Mouse (Mus musculus) MEL (cell line): ENCODE data around the gene Pakap. TPM values are rescaled to one million over a fixed set of nuclear protein-coding genes. Genes with fewer than 3 reads are reported as not detected.

Experiments used
- DNase-seq: peaks from one replicate; pipeline ENCODE4 v3.0.0; 2011; ENCODE audit warnings: low read depth, low spot score
- H3K27ac ChIP-seq: 2 replicates; pipeline ENCODE4 v1.5.1; 2012; ENCODE audit warnings: low read depth, mild to moderate bottlenecking, control low read depth, low read length, moderate library complexity; ENCODE audit not compliant: control insufficient read depth
- H3K27me3 ChIP-seq, 2 experiments: fragments of 150-350 bp in 1 of 2; sonication (generic) in 1 of 2; 2 replicates each; pipeline ENCODE4 v1.6.1; 2012; ENCODE audit warnings: low read length in 2 of 2, mild to moderate bottlenecking in 2 of 2, improper control_type of control experiment in 1 of 2, moderate library complexity in 1 of 2; ENCODE audit not compliant: insufficient read depth in 2 of 2, control insufficient read depth in 1 of 2
- H3K36me3 ChIP-seq, 2 experiments: 2 replicates each; pipeline ENCODE4 v1.6.1; 2012 to 2014; ENCODE audit warnings: low read length in 2 of 2, improper control_type of control experiment in 1 of 2, inconsistent platforms in 1 of 2, mild to moderate bottlenecking in 1 of 2; ENCODE audit not compliant: insufficient read depth in 2 of 2, control insufficient read depth in 1 of 2
- H3K4me1 ChIP-seq, 2 experiments: fragments of 150-350 bp in 1 of 2; sonication (generic) in 1 of 2; 2 replicates each; pipeline ENCODE4 v1.6.1; 2012; ENCODE audit warnings: low read length in 2 of 2, improper control_type of control experiment in 1 of 2, mild to moderate bottlenecking in 1 of 2; ENCODE audit not compliant: insufficient read depth in 2 of 2, control insufficient read depth in 1 of 2
- H3K4me3 ChIP-seq, 2 experiments: fragments of 150-350 bp in 1 of 2; sonication (generic) in 1 of 2; 2 replicates each; pipeline ENCODE4 v1.5.1; 2012; ENCODE audit warnings: low read depth in 2 of 2, low read length in 2 of 2, mild to moderate bottlenecking in 2 of 2, moderate library complexity in 2 of 2, control low read depth in 1 of 2, improper control_type of control experiment in 1 of 2; ENCODE audit not compliant: control insufficient read depth in 1 of 2, insufficient read depth in 1 of 2
- H3K79me2 ChIP-seq: 2 replicates; pipeline ENCODE4 v1.6.1; 2012; ENCODE audit warnings: mild to moderate bottlenecking, low read length, moderate library complexity; ENCODE audit not compliant: control insufficient read depth, poor library complexity, insufficient read depth
- H3K9ac ChIP-seq: 2 replicates; pipeline ENCODE4 v1.6.1; 2012; ENCODE audit warnings: low read depth, mild to moderate bottlenecking, control low read depth, low read length, moderate library complexity; ENCODE audit not compliant: control insufficient read depth, poor library complexity, severe bottlenecking
- H3K9me3 ChIP-seq: fragments of 150-350 bp; sonication (generic); replicated peaks from 2 replicates; pipeline ENCODE4 v1.6.1; 2012; ENCODE audit warnings: mild to moderate bottlenecking, low read length, improper control_type of control experiment, moderate library complexity; ENCODE audit not compliant: insufficient read depth
- CHD1 ChIP-seq: IDR thresholded peaks from 2 replicates; pipeline ENCODE4 v1.6.1; 2012; ENCODE audit warnings: low read depth, mild to moderate bottlenecking, inconsistent platforms, low read length, improper control_type of control experiment
- CTCF ChIP-seq, 3 experiments: IDR thresholded peaks in 2 of 3; conservative IDR thresholded peaks in 1 of 3; 2 replicates each; pipeline ENCODE4 v1.5.1; 2011 to 2012; ENCODE audit warnings: low read length in 3 of 3, low read depth in 2 of 3, mild to moderate bottlenecking in 2 of 3, improper control_type of control experiment in 1 of 3, inconsistent platforms in 1 of 3, mixed read lengths in 1 of 3, moderate library complexity in 1 of 3; ENCODE audit not compliant: control insufficient read depth in 1 of 3, insufficient read depth in 1 of 3, poor library complexity in 1 of 3, severe bottlenecking in 1 of 3
- E2F4 ChIP-seq: IDR thresholded peaks from 2 replicates; pipeline ENCODE4 v1.6.1; 2011; ENCODE audit warnings: low read depth, low read length, improper control_type of control experiment, borderline replicate concordance
- ELF1 ChIP-seq: IDR thresholded peaks from 2 replicates; pipeline ENCODE4 v1.6.1; 2014; ENCODE audit warnings: low read depth, mild to moderate bottlenecking, inconsistent platforms, low read length, improper control_type of control experiment, moderate library complexity
- EP300 ChIP-seq, 2 experiments: IDR thresholded peaks; 2 replicates each; pipeline ENCODE4 v1.6.1; 2011; ENCODE audit warnings: improper control_type of control experiment in 2 of 2, low read length in 2 of 2, low read depth in 1 of 2, mild to moderate bottlenecking in 1 of 2
- GABPA ChIP-seq: IDR thresholded peaks from 2 replicates; pipeline ENCODE4 v1.6.1; 2012; ENCODE audit warnings: low read depth, mild to moderate bottlenecking, inconsistent platforms, low read length, improper control_type of control experiment, moderate library complexity
- GATA1 ChIP-seq: IDR thresholded peaks from 2 replicates; pipeline ENCODE4 v1.6.1; 2011; ENCODE audit warnings: low read depth, low read length, improper control_type of control experiment
- KAT2A ChIP-seq: conservative IDR thresholded peaks from 2 replicates; pipeline ENCODE4 v1.6.1; 2012; ENCODE audit warnings: low read depth, low read length, improper control_type of control experiment, inconsistent platforms
- MAX ChIP-seq: IDR thresholded peaks from 2 replicates; pipeline ENCODE4 v1.6.1; 2011; ENCODE audit warnings: low read length, improper control_type of control experiment
- MAZ ChIP-seq: IDR thresholded peaks from 2 replicates; pipeline ENCODE4 v1.6.1; 2012; ENCODE audit warnings: low read depth, mild to moderate bottlenecking, inconsistent platforms, low read length, improper control_type of control experiment
- MEF2A ChIP-seq: IDR thresholded peaks from 2 replicates; pipeline ENCODE4 v1.6.1; 2014; ENCODE audit warnings: low read depth, mild to moderate bottlenecking, inconsistent platforms, low read length, improper control_type of control experiment; ENCODE audit not compliant: poor library complexity, insufficient replicate concordance, severe bottlenecking; ENCODE audit errors: extremely low read depth
- MXI1 ChIP-seq: IDR thresholded peaks from 2 replicates; pipeline ENCODE4 v1.6.1; 2011; ENCODE audit warnings: mild to moderate bottlenecking, low read depth, low read length, improper control_type of control experiment
- MYC ChIP-seq: IDR thresholded peaks from 2 replicates; pipeline ENCODE4 v1.6.1; 2011; ENCODE audit warnings: low read depth, mild to moderate bottlenecking, low read length, improper control_type of control experiment, moderate library complexity
- NELFE ChIP-seq: IDR thresholded peaks from 2 replicates; pipeline ENCODE4 v1.6.1; 2011; ENCODE audit warnings: low read depth, low read length, improper control_type of control experiment
- POLR2AphosphoS2 ChIP-seq: IDR thresholded peaks from 2 replicates; pipeline ENCODE4 v1.6.1; 2011; ENCODE audit warnings: low read length, improper control_type of control experiment
- POLR2AphosphoS5 ChIP-seq: IDR thresholded peaks from 2 replicates; pipeline ENCODE4 v1.6.1; 2012; ENCODE audit warnings: low read depth, borderline replicate concordance, mild to moderate bottlenecking, inconsistent platforms, low read length, moderate library complexity, mixed read lengths
- SMC3 ChIP-seq: IDR thresholded peaks from 2 replicates; pipeline ENCODE4 v1.6.1; 2011; ENCODE audit warnings: low read depth, low read length, improper control_type of control experiment
- TAL1 ChIP-seq: IDR thresholded peaks from 2 replicates; pipeline ENCODE4 v1.6.1; 2012; ENCODE audit warnings: mild to moderate bottlenecking, inconsistent platforms, low read length, moderate library complexity, mixed read lengths
- UBTF ChIP-seq: IDR thresholded peaks from 2 replicates; pipeline ENCODE4 v1.6.1; 2012; ENCODE audit warnings: low read depth, mild to moderate bottlenecking, inconsistent platforms, low read length, improper control_type of control experiment, moderate library complexity, borderline replicate concordance; ENCODE audit not compliant: insufficient read depth
- ZC3H11A ChIP-seq: IDR thresholded peaks from 2 replicates; pipeline ENCODE4 v1.6.1; 2012; ENCODE audit warnings: low read depth, mild to moderate bottlenecking, inconsistent platforms, low read length, improper control_type of control experiment
- ZKSCAN1 ChIP-seq: IDR thresholded peaks from 2 replicates; pipeline ENCODE4 v1.6.1; 2012; ENCODE audit warnings: low read depth, mild to moderate bottlenecking, inconsistent platforms, low read length, improper control_type of control experiment, moderate library complexity
- ZMIZ1 ChIP-seq: IDR thresholded peaks from 2 replicates; pipeline ENCODE4 v1.6.1; 2012; ENCODE audit warnings: low read depth, mild to moderate bottlenecking, inconsistent platforms, low read length, improper control_type of control experiment, moderate library complexity
- polyA plus RNA-seq, 2 experiments: library from polyadenylated mRNA; stranded (reverse) in 1 of 2; unstranded in 1 of 2; fragments of >175 nt in 1 of 2; fragments of >200 nt in 1 of 2; gene quantifications; 2 replicates each; pipeline versions ENCODE4 v1.2.1 to v1.2.4; 2012; ENCODE audit warnings: low replicate concordance in 2 of 2, low read depth in 1 of 2; ENCODE audit not compliant: insufficient read length in 2 of 2, insufficient read depth in 1 of 2, missing spikeins in 1 of 2
- total RNA-seq: library from RNA; depleted of rRNA; stranded (reverse); fragments of 300-350 nt; gene quantifications from 2 replicates; pipeline ENCODE4 v1.2.3, GENCODE M21; 2012

Pakap gene
- total and polyA plus RNA-seq, 3 experiments: not detected

- Histone ChIP-seq H3K79me2 (no peaks in the 10 kb centered on the region), H3K27me3 (no peaks in the 10 kb centered on the region), H3K27ac (no peak overlapping the region), H3K4me3 (0 out of 4 replicates have a peak overlapping the region, but pooled peaks of 1 of the 2 experiments have one; percentile 11), H3K9me3 (no peaks in the 10 kb centered on the region), H3K36me3 (no peaks in the 10 kb centered on the region), H3K4me1 (peaks cover 0 to 5% of the 10 kb centered on the region in 2 experiments; a peak in 2 of 4 replicates), H3K9ac (no peak overlapping the region)
- peak; percentile 56 for DNase-seq
- TF ChIP-seq POLR2AphosphoS2 (no peak), POLR2AphosphoS5 (no peak), ZKSCAN1 (no peak), MYC (peak; percentile 68; the same call in 1 of the 2 replicates), EP300 (IDR thresholded peaks at IDR 0.05; ENCODE audit: low read depth in 1 of 2, low read length in 2 of 2) (peak in 1 of 2 experiments; percentile 19; a peak in 1 of 4 replicates), TAL1 (no peak), MEF2A (no peak), NELFE (no peak), CHD1 (no peak), MXI1 (0 out of 2 replicates have a peak, but pooled peaks have one; percentile 23), MAX (no peak), MAZ (0 out of 2 replicates have a peak, but pooled peaks have one; percentile 35), ZMIZ1 (no peak)
These were observed 318.3 kb downstream of the Pakap start for GRCm38 (mm10) chr4:57886066-57886887.

GRCm38 (mm10) chr4:57886888-57887230, 318.9 kb downstream of the Pakap start:
- Histone ChIP-seq H3K27ac (no peak overlapping the region), H3K9ac (no peak overlapping the region), H3K4me1 (peaks cover 0 to 5% of the 10 kb centered on the region in 2 experiments; a peak in 2 of 4 replicates), H3K9me3 (no peaks in the 10 kb centered on the region), H3K4me3 (no peak overlapping the region), H3K79me2 (no peaks in the 10 kb centered on the region), H3K36me3 (no peaks in the 10 kb centered on the region), H3K27me3 (no peaks in the 10 kb centered on the region)
- TF ChIP-seq ZMIZ1: no peak
- DNase-seq: no peak

- Histone ChIP-seq H3K27ac (no peak overlapping the region), H3K4me3 (no peak overlapping the region), H3K27me3 (no peaks in the 10 kb centered on the region), H3K9ac (no peak overlapping the region), H3K79me2 (no peaks in the 10 kb centered on the region), H3K9me3 (no peaks in the 10 kb centered on the region), H3K4me1 (peaks cover 0 to 5% of the 10 kb centered on the region in 2 experiments; a peak in 2 of 4 replicates), H3K36me3 (no peaks in the 10 kb centered on the region)
- TF ChIP-seq NELFE (no peak), POLR2AphosphoS5 (no peak), MXI1 (no peak), GATA1 (no peak), ZC3H11A (no peak), ELF1 (no peak), UBTF (no peak), GABPA (no peak), KAT2A (no peak), SMC3 (no peak), CTCF (IDR thresholded peaks at IDR 0.05 in 2 of 3, conservative IDR thresholded peaks at IDR 0.05 in 1 of 3; ENCODE audit: control insufficient read depth in 1 of 3, insufficient read depth in 1 of 3, low read depth in 2 of 3, low read length in 3 of 3, poor library complexity in 1 of 3, severe bottlenecking in 1 of 3) (no peak), E2F4 (no peak), EP300 (IDR thresholded peaks at IDR 0.05; ENCODE audit: low read depth in 1 of 2, low read length in 2 of 2) (no peak), ZKSCAN1 (no peak), MEF2A (no peak)
- no peak for DNase-seq
These were observed 320.3 kb downstream of the Pakap start for GRCm38 (mm10) chr4:57888246-57888645.
